Mouse (Mus musculus): ENCODE data around the gene Dguok. TPM values are rescaled to one million over a fixed set of nuclear protein-coding genes. Genes with fewer than 3 reads are reported as not detected.

The Dguok gene
- polyA plus RNA-seq, 1 experiment = 53.9 TPM

DNA sequence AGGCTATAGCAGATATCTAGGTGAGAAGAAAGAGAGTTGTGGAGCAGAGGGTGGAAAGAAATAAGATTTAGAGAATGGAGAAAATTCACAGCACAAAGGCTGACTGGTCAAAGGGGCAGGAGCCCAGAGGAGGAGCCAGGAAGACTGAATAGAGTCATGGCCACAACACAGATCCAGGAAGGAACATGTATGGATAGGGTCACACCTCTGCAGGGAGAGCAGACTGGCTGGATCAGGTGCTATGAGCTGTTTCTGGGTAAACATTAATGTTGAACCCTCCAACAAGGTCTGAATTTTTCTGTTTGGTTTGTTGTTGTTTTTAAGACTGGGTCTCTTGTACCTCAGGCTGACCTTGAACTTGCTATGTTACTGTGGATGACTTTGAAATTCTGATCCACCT is 42.8 kb downstream of the Dguok start:
- TF ChIP-seq POLR2A (IDR thresholded peaks at IDR 0.05; ENCODE audit: extremely low read depth, insufficient read depth, low read length) = no peak
- no peak for TF ChIP-seq CTCF (IDR thresholded peaks at IDR 0.05; ENCODE audit: extremely low read depth, insufficient read depth, low read length)
- H3K27ac ChIP-seq (ENCODE audit: insufficient read depth, low read length) = no peak overlapping the region
- H3K4me1 ChIP-seq (ENCODE audit: control insufficient read depth, insufficient read depth, low read length) = no peaks in the 10 kb centered on the region
- no peak overlapping the region for H3K4me3 ChIP-seq (ENCODE audit: insufficient read depth, low read length)

DNA sequence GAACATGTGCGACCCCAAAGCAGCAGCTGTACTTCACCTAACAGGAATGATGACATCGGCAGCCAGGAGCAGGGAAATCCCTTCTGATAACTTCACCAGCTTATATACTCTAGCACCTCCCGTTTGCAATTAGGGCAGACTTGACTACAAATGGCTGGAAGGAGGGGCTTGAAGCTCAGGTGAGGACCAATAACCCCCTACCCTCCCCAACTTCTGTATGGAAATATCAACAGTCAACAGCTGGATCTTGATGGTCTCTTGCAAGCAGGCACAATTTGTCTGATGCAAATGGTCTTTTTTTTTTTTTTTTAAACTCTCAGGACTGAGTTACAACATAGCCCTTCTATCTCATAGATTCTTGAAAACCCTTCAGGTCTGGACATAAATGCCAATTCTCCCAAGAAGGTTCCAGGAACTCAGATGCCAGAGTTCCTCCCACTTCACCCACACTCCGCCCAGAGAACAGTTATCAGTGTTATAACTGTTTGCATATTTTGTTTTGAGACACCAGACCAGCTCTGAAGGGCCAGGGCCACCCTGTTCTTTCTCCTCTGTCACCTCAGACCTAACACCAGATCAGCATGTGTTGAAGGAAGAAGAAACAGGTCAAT is 47.6 kb downstream of the Dguok start, which contains the start of gene Tet3:
Gene Tet3 (minus strand): TSS at position 51 of the 611 bp plus-strand sequence.
- TF ChIP-seq POLR2A (IDR thresholded peaks at IDR 0.05; ENCODE audit: extremely low read depth, insufficient read depth, low read length) (no peak), CTCF (IDR thresholded peaks at IDR 0.05; ENCODE audit: extremely low read depth, insufficient read depth, low read length) (no peak)
- Histone ChIP-seq H3K27ac (ENCODE audit: insufficient read depth, low read length) (no peak within 1 kb of the TSS), H3K4me1 (ENCODE audit: control insufficient read depth, insufficient read depth, low read length) (peaks cover 5% of the 10 kb centered on the region; the same call in 1 of the 2 replicates), H3K4me3 (ENCODE audit: insufficient read depth, low read length) (no peak within 1 kb of the TSS)

DNA sequence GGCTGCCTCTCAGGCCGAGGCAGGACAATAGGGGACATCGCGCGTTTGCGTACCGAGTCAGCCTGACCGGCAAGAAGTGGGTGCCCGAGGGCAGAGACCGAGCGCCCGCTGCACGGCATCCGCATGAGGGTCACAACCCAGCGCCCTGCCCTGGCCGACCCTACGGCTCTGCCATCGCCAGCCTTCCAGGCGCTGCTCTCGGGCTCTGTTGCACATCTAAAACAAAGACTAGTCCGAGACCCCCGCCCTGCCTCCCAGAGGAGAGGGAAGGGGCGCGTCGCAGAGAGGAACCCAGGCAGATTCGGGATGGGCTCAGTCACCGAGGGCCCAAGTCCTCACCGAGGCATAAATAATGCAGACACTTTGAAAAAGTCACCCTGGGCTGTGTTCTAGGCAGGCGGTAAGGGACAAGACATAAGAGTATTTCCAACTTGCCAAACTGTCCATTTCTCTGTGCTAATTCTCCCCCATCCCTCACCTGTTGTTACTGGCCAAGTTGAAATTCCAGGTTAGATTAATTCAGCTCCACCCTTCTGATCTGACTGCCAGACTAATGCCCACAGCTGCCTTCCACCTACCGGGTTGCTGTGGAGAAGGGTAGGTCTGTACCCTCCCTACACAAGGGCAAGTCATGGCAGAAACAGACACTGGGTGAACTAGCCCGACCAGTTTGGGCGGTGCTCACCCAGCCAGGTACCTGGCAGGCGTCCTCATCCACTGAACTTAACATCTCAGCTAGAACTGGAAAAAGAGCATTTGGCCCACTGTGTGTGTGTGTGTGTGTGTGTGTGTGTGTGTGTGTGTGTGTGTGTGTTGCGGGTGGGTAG is 49.6 kb downstream of the Dguok start:
- peak overlapping the region; percentile 17; the same call in 1 of the 2 replicates for H3K27ac ChIP-seq (ENCODE audit: insufficient read depth, low read length)

DNA sequence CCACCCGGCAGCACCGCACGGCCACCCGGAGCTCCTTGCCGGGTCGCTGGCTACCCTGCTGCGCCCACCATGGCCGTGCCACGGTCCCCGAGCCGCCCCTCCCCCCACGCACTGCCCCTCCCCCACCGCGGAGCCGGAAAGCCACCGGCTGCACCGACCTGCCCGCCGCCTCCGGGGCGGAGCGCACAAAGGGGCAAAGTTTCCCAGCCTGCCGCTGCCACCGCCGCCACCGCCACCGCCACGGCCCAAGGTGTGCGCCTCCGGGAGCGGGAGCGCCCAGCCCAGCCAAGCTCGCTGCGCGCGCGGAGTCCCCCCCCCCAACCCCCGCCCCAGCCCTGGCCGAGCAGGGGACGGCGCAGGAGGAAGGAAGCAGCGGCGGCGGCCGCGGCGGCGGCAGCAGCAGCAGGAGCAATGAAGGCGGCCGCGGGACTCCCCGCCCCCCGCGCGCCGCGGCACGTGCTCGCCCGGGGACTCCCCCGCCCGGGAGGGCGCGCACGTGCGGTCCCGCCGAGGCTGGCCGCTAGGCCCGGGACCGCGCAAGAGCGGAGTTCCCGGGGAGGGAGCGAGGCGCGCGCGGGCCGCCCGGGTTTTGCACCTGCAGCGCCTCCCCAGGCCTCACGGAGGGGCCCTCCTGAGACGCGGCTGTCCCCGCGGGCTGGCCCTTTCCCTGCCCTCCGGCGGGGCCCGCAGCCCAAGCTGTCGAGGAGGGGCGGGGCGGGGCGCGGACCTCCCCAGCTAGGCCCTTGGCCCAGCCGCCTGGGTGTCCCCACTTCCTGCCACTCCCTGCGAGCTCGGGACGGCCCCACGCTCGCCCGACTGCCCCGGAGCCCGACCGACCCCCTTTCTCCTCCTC is 50.4 kb downstream of the Dguok start:
- peak overlapping the region; percentile 17; the same call in 1 of the 2 replicates for H3K27ac ChIP-seq (ENCODE audit: insufficient read depth, low read length)
- TF ChIP-seq CTCF (IDR thresholded peaks at IDR 0.05; ENCODE audit: extremely low read depth, insufficient read depth, low read length) (no peak), POLR2A (IDR thresholded peaks at IDR 0.05; ENCODE audit: extremely low read depth, insufficient read depth, low read length) (no peak)
- H3K4me3 ChIP-seq (ENCODE audit: insufficient read depth, low read length) = peak overlapping the region; percentile 79
- peaks cover 5% of the 10 kb centered on the region; the same call in 1 of the 2 replicates for H3K4me1 ChIP-seq (ENCODE audit: control insufficient read depth, insufficient read depth, low read length)

More for the DNA sequence above, 49.6 kb downstream of the Dguok start:
- Histone ChIP-seq H3K4me1 (ENCODE audit: control insufficient read depth, insufficient read depth, low read length) (peaks cover 5% of the 10 kb centered on the region; the same call in 1 of the 2 replicates), H3K4me3 (ENCODE audit: insufficient read depth, low read length) (peak overlapping the region; percentile 79)
- TF ChIP-seq CTCF (IDR thresholded peaks at IDR 0.05; ENCODE audit: extremely low read depth, insufficient read depth, low read length) (no peak), POLR2A (IDR thresholded peaks at IDR 0.05; ENCODE audit: extremely low read depth, insufficient read depth, low read length) (no peak)

DNA sequence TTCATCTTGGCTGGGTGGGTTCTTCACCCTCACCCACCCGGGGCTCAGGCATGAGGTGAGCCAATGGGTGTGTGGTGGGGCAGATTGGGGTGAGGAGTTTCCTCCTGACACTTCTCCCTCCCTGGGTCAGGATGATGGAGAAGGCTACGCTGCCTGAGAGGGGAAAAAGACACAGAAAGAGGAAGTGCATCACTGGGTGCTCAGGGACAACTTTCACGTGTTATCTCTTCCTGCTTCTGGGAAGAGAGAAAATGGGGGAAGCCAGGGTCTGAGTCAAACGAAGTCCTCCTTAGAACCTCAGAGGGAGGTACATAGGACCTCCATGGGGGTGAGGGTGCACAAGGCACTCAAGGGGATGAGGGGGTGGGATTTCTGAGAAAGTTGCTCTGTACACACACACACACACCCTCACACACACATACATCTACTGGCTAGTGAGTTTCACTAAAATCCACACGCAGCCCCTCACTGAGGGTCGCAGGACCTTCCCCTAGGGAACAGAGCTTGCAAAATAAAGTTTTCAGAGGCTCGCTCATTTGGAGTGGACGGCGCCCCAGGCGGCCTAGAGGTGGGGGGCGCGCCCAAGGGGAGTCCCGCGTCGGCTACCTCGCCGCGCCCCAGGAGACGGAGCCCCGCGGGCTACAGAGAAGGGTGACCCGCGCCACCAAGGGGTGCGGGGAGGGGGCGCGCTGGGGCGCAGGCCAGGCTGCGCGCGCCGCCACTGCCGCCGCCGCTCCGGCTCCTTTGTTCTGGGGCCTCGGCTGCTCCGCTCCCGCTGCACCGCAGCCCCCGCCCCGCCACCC is 51.2 kb downstream of the Dguok start:
- H3K27ac ChIP-seq (ENCODE audit: insufficient read depth, low read length) = no peak overlapping the region
- no peak for TF ChIP-seq CTCF (IDR thresholded peaks at IDR 0.05; ENCODE audit: extremely low read depth, insufficient read depth, low read length)
- TF ChIP-seq POLR2A (IDR thresholded peaks at IDR 0.05; ENCODE audit: extremely low read depth, insufficient read depth, low read length) = no peak
- peak overlapping the region; percentile 79 for H3K4me3 ChIP-seq (ENCODE audit: insufficient read depth, low read length)
- peaks cover 5% of the 10 kb centered on the region; the same call in 1 of the 2 replicates for H3K4me1 ChIP-seq (ENCODE audit: control insufficient read depth, insufficient read depth, low read length)

DNA sequence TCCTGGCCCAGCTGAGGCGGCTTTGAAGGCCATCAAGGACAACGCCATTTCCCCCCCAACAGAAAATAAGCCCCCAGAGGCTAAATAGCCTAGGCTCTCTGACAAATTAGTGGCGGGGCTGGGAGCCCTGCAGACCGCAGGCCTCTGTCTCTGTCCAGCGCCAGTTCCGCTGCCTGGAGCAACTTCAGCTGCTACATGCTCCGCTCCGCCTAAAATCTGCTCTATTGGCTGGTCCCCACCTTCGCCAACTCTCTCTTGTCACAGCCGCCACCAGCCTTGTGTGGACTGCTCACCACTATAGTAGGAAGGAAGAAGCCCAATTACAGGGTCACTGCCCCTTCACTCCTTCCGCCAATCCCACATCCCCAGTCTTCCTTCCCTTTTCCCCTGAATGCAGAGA is 53.1 kb downstream of the Dguok start:
- Histone ChIP-seq H3K4me3 (ENCODE audit: insufficient read depth, low read length) (no peak overlapping the region; the same call in 1 of the 2 replicates), H3K27ac (ENCODE audit: insufficient read depth, low read length) (no peak overlapping the region), H3K4me1 (ENCODE audit: control insufficient read depth, insufficient read depth, low read length) (peaks cover 5% of the 10 kb centered on the region; the same call in 1 of the 2 replicates)
- TF ChIP-seq CTCF (IDR thresholded peaks at IDR 0.05; ENCODE audit: extremely low read depth, insufficient read depth, low read length) = no peak
- TF ChIP-seq POLR2A (IDR thresholded peaks at IDR 0.05; ENCODE audit: extremely low read depth, insufficient read depth, low read length) = no peak

DNA sequence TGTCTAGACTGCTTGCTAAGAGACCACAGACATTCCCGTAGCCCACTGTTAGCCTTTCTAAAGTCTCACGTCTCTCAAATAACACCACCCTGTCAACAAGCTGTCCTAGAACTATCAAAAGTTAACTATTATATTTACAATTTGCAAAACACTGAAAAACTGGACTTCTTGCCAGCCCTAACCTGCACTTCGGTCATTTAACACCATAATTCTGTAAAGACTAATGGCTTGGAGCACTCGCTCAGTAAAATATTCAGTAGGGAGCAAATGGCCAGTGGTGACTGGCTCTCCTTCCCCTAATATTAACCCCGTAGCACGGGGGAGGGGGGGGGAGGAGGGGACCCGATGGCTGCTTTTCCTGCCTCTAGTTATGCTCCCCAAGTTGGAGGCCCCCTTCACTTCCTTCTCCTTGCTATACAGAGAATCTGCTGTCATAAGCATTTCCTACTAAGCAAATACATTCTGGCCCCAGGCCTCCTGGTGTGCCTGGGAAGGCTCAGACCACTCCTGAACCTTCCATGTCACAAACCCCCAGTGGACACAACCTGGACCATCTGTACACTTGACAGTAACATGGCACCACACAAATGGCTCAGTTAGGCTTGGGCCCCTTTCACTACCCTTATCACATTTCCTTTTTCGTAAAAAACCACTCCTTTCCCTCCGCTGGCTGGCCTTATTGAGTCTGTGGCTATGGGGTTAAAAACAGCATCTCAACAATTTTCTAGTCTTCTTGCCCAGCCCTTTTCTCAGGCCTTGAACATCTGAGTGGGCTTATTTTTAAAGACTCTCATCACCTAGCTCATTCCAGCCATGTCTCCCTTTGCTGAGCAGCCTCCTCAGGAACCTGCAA is 56.1 kb downstream of the Dguok start:
- Histone ChIP-seq H3K4me1 (ENCODE audit: control insufficient read depth, insufficient read depth, low read length) (peaks cover 5% of the 10 kb centered on the region; the same call in 1 of the 2 replicates), H3K4me3 (ENCODE audit: insufficient read depth, low read length) (no peak overlapping the region), H3K27ac (ENCODE audit: insufficient read depth, low read length) (no peak overlapping the region)
- no peak for TF ChIP-seq POLR2A (IDR thresholded peaks at IDR 0.05; ENCODE audit: extremely low read depth, insufficient read depth, low read length)
- TF ChIP-seq CTCF (IDR thresholded peaks at IDR 0.05; ENCODE audit: extremely low read depth, insufficient read depth, low read length) = no peak

DNA sequence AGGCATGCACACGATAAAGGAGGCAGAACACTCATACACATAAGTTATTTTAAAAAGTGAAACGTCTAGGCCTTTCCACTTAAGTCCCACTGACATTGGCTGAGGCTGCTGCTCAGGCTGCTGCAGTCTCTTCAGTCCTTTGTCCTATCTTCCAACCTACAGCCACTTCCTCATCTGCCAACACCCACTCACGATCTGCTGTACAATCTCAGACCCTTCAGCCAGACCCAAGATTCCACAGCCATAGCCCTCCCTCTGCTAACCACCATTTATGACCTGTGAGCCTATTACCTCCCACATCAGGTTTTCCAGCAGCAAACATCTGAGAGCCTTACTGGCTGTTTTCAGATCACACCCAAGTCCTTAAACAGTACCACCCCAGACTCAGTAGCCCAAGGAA is 57.3 kb downstream of the Dguok start:
- peaks cover 3% of the 10 kb centered on the region; the same call in 1 of the 2 replicates for H3K4me1 ChIP-seq (ENCODE audit: control insufficient read depth, insufficient read depth, low read length)
- H3K4me3 ChIP-seq (ENCODE audit: insufficient read depth, low read length) = no peak overlapping the region
- H3K27ac ChIP-seq (ENCODE audit: insufficient read depth, low read length) = no peak overlapping the region
- TF ChIP-seq CTCF (IDR thresholded peaks at IDR 0.05; ENCODE audit: extremely low read depth, insufficient read depth, low read length) = no peak
- no peak for TF ChIP-seq POLR2A (IDR thresholded peaks at IDR 0.05; ENCODE audit: extremely low read depth, insufficient read depth, low read length)

All from cortical plate, adult 2 months (tissue).